Mouse (Mus musculus): Measurements from ENCODE around the gene Patl1.
A peak's percentile ranks its signal among the peaks of the same experiment; 100 is the strongest.

GRCm38 (mm10) chr19:11926380-11926779 lies 14.2 kb downstream of the Patl1 start:
- TF ChIP-seq GABPA (IDR thresholded peaks at IDR 0.05; ENCODE audit: low read depth, low read length) = no peak
- peak; percentile 38; the same call in 1 of the 2 replicates for TF ChIP-seq TCF12 (IDR thresholded peaks at IDR 0.05; ENCODE audit: low read depth, low read length)
- TF ChIP-seq CTCF (IDR thresholded peaks at IDR 0.05 in 2 of 3, conservative IDR thresholded peaks at IDR 0.05 in 1 of 3; ENCODE audit: control insufficient read depth in 1 of 3, insufficient read depth in 1 of 3, low read depth in 2 of 3, low read length in 3 of 3, poor library complexity in 1 of 3, severe bottlenecking in 1 of 3) = no peak
- TF ChIP-seq CHD1 (IDR thresholded peaks at IDR 0.05; ENCODE audit: low read depth, low read length) = no peak
- peak; percentile 68 to 73; a peak in 3 of 4 replicates for TF ChIP-seq EP300 (IDR thresholded peaks at IDR 0.05; ENCODE audit: low read depth in 1 of 2, low read length in 2 of 2)
- no peak for TF ChIP-seq POLR2A (IDR thresholded peaks at IDR 0.05; ENCODE audit: control insufficient read depth in 1 of 2, insufficient read depth in 1 of 2, low read depth in 1 of 2, low read length in 2 of 2, poor library complexity in 1 of 2)
- no peak for TF ChIP-seq ZKSCAN1 (IDR thresholded peaks at IDR 0.05; ENCODE audit: low read depth, low read length)
- no peak for TF ChIP-seq MAFK (IDR thresholded peaks at IDR 0.05; ENCODE audit: borderline replicate concordance, low read depth, low read length)
- TF ChIP-seq MAX (IDR thresholded peaks at IDR 0.05; ENCODE audit: low read length) = no peak
- no peak for TF ChIP-seq KAT2A (conservative IDR thresholded peaks at IDR 0.05; ENCODE audit: low read depth, low read length)
- TF ChIP-seq TAL1 (IDR thresholded peaks at IDR 0.05; ENCODE audit: low read length) = no peak
- no peak for TF ChIP-seq MEF2A (IDR thresholded peaks at IDR 0.05; ENCODE audit: extremely low read depth, insufficient replicate concordance, low read depth, low read length, poor library complexity, severe bottlenecking)
